8 mouse cellular contexts compared by ENCODE assay signal in genomic region chr9:56891517-56892011, GRCm38 (mm10). TPM values are rescaled to one million over a fixed set of nuclear protein-coding genes. Genes with fewer than 3 reads are reported as not detected.
DNase-seq lines count a peak whose midpoint lies in the region; ATAC-seq and TF ChIP-seq lines count a peak whose summit lies in the region.

No protein-coding gene starts in this region.

- H3K36me3 ChIP-seq in E14TG2a.4 (ENCODE audit: insufficient read depth, low read length) = no peaks in the 10 kb centered on the region
- H3K36me3 ChIP-seq in forebrain, embryonic 12.5 days (replicated peaks) = no peaks in the 10 kb centered on the region
- H3K36me3 ChIP-seq in liver, postnatal 0 days (replicated peaks; ENCODE audit: insufficient read depth, low read length) = no peaks in the 10 kb centered on the region
- no peaks in the 10 kb centered on the region for H3K36me3 ChIP-seq in neural tube, embryonic 15.5 days

- H3K27ac ChIP-seq in forebrain, embryonic 12.5 days = no peak overlapping the region
- no peak overlapping the region for H3K27ac ChIP-seq in liver, postnatal 0 days (ENCODE audit: low read depth)
- no peak overlapping the region for H3K27ac ChIP-seq in neural tube, embryonic 15.5 days (replicated peaks)

- no peak for TF ChIP-seq EP300 in liver, postnatal 0 days (IDR thresholded peaks at IDR 0.05; ENCODE audit: low read depth)

- peak overlapping the region; percentile 42 for H3K4me2 ChIP-seq in forebrain, embryonic 12.5 days
- H3K4me2 ChIP-seq in liver, postnatal 0 days (ENCODE audit: low read depth, low read length) = peak overlapping the region; percentile 42
- H3K4me2 ChIP-seq in neural tube, embryonic 15.5 days = peak overlapping the region; percentile 50

- intact Hi-C loops in heart, postnatal 25 days (cut with DNase I) = loop anchor here (2.0 to 5.0 kb wide), 5 partner anchors 59 to 331 kb away; partner anchors contain the start of genes Man2c1 and Snupn

- peak; percentile 37 for DNase-seq in c-Kit-negative CD71-positive TER-119-positive erythroid progenitor cells, embryonic 14.5 days (ENCODE audit: low read depth, low spot score)
- DNase-seq in heart, postnatal 25 days (ENCODE audit: low spot score) = peak; percentile 42
- peak; percentile 61 for DNase-seq in large intestine, adult 2 months (ENCODE audit: low read depth, low spot score)
- DNase-seq in liver, postnatal 0 days = peak; percentile 66
- DNase-seq in thymus, postnatal 25 days = peak; percentile 64

- peaks cover 67% of the 10 kb centered on the region for H3K27me3 ChIP-seq in E14TG2a.4 (ENCODE audit: insufficient read depth, low read length)
- peaks cover 23% of the 10 kb centered on the region for H3K27me3 ChIP-seq in forebrain, embryonic 12.5 days
- H3K27me3 ChIP-seq in liver, postnatal 0 days (ENCODE audit: insufficient read depth, low read length) = no peaks in the 10 kb centered on the region
- peaks cover 7% of the 10 kb centered on the region for H3K27me3 ChIP-seq in neural tube, embryonic 15.5 days (replicated peaks)

- ATAC-seq in forebrain, embryonic 12.5 days (ENCODE audit: low FRiP score) = peak; percentile 71
- ATAC-seq in liver, postnatal 0 days = peak; percentile 66
- ATAC-seq in neural tube, embryonic 15.5 days (ENCODE audit: low FRiP score) = peak; percentile 32; the same call in 1 of the 2 replicates

- peak overlapping the region; percentile 33; the same call in 1 of the 2 replicates for H3K9ac ChIP-seq in forebrain, embryonic 12.5 days
- no peak overlapping the region for H3K9ac ChIP-seq in liver, postnatal 0 days (replicated peaks)
- H3K9ac ChIP-seq in neural tube, embryonic 15.5 days (replicated peaks) = peak overlapping the region; percentile 33; the same call in 1 of the 2 replicates

- H3K4me1 ChIP-seq in E14TG2a.4 (replicated peaks; ENCODE audit: low read depth, low read length) = peaks cover 43% of the 10 kb centered on the region
- H3K4me1 ChIP-seq in forebrain, embryonic 12.5 days = peaks cover 19% of the 10 kb centered on the region
- peaks cover 4% of the 10 kb centered on the region; the same call in 1 of the 2 replicates for H3K4me1 ChIP-seq in liver, postnatal 0 days (ENCODE audit: insufficient read depth)
- peaks cover 25% of the 10 kb centered on the region for H3K4me1 ChIP-seq in neural tube, embryonic 15.5 days

- 29% methylated on average over 12 of the region's 12 CpGs for WGBS in forebrain, embryonic 12.5 days
- 38% methylated on average over 12 of the region's 12 CpGs for WGBS in large intestine, adult 2 months
- WGBS in liver, postnatal 0 days (ENCODE audit: insufficient replicate concordance) = 33% methylated on average over 12 of the region's 12 CpGs
- WGBS in neural tube, embryonic 15.5 days = 28% methylated on average over 12 of the region's 12 CpGs

- no peaks in the 10 kb centered on the region for H3K9me3 ChIP-seq in E14TG2a.4 (ENCODE audit: low read length)
- H3K9me3 ChIP-seq in forebrain, embryonic 12.5 days = no peaks in the 10 kb centered on the region
- H3K9me3 ChIP-seq in liver, postnatal 0 days (ENCODE audit: low read length) = no peaks in the 10 kb centered on the region
- no peaks in the 10 kb centered on the region for H3K9me3 ChIP-seq in neural tube, embryonic 15.5 days (replicated peaks)

- peak overlapping the region; percentile 66 for H3K4me3 ChIP-seq in E14TG2a.4 (replicated peaks; ENCODE audit: low read length)
- H3K4me3 ChIP-seq in forebrain, embryonic 12.5 days (replicated peaks) = 0 out of 2 replicates have a peak overlapping the region, but pooled peaks have one; percentile 4
- no peak overlapping the region for H3K4me3 ChIP-seq in liver, postnatal 0 days (ENCODE audit: low read depth, low read length)
- H3K4me3 ChIP-seq in neural tube, embryonic 15.5 days (replicated peaks) = no peak overlapping the region

- peak; percentile 66 for TF ChIP-seq CTCF in E14TG2a.4 (conservative IDR thresholded peaks at IDR 0.05; ENCODE audit: low read length)
- peak; percentile 89 for TF ChIP-seq CTCF in liver, postnatal 0 days (IDR thresholded peaks at IDR 0.05; ENCODE audit: low read depth)

RNA-seq across cellular contexts. Expression of gene Cspg4, which starts 26.7 kb away (rescaled TPM):
- 3.0 and 3.8 TPM in 2 replicates for polyA plus RNA-seq in forebrain, embryonic 12.5 days (2016; fragmentation: Nextera tagmentation; extraction: Ambion mirVana)
- total RNA-seq in heart, postnatal 25 days (2021) = 10 to 100 TPM; 15.2 to 20.4 TPM
- 7.7 and 9.0 TPM in 2 replicates for polyA plus RNA-seq in large intestine, adult 2 months (2012; rRNA removed)
- 0.13 and 0.20 TPM in 2 replicates for polyA plus RNA-seq in liver, postnatal 0 days (2015; fragmentation: Nextera tagmentation; extraction: Ambion mirVana)
- 10.5 and 13.1 TPM in 2 replicates for polyA plus RNA-seq in neural tube, embryonic 15.5 days (2015; fragmentation: Nextera tagmentation; extraction: Ambion mirVana)

RNA-seq across cellular contexts. Expression of gene Odf3l1, which starts 27.1 kb away (rescaled TPM):
- not detected in 2 replicates for polyA plus RNA-seq in forebrain, embryonic 12.5 days (2016; fragmentation: Nextera tagmentation; extraction: Ambion mirVana)
- not detected for total RNA-seq in heart, postnatal 25 days (2021)
- polyA plus RNA-seq in large intestine, adult 2 months (2012; rRNA removed) = 2.2 and 3.0 TPM in 2 replicates
- not detected in 2 replicates for polyA plus RNA-seq in liver, postnatal 0 days (2015; fragmentation: Nextera tagmentation; extraction: Ambion mirVana)
- polyA plus RNA-seq in neural tube, embryonic 15.5 days (2015; fragmentation: Nextera tagmentation; extraction: Ambion mirVana) = 0.28 and 0.40 TPM in 2 replicates

RNA-seq across cellular contexts. Expression of gene Snx33, which starts 36.6 kb away (rescaled TPM):
- 6.0 and 6.2 TPM in 2 replicates for polyA plus RNA-seq in forebrain, embryonic 12.5 days (2016; fragmentation: Nextera tagmentation; extraction: Ambion mirVana)
- 10 to 100 TPM in 1 of 2 experiments, 1 to 10 TPM in 1; 8.9 to 12.5 TPM for total RNA-seq in heart, postnatal 25 days (2021)
- polyA plus RNA-seq in large intestine, adult 2 months (2012; rRNA removed) = 4.7 TPM in 2 replicates
- 1.6 and 1.8 TPM in 2 replicates for polyA plus RNA-seq in liver, postnatal 0 days (2015; fragmentation: Nextera tagmentation; extraction: Ambion mirVana)
- polyA plus RNA-seq in neural tube, embryonic 15.5 days (2015; fragmentation: Nextera tagmentation; extraction: Ambion mirVana) = 2.2 and 3.2 TPM in 2 replicates

RNA-seq across cellular contexts. Expression of gene Imp3, which starts 45.7 kb away (rescaled TPM):
- 69.6 and 71.4 TPM in 2 replicates for polyA plus RNA-seq in forebrain, embryonic 12.5 days (2016; fragmentation: Nextera tagmentation; extraction: Ambion mirVana)
- total RNA-seq in heart, postnatal 25 days (2021) = 10 to 100 TPM; 53.2 to 54.8 TPM
- polyA plus RNA-seq in large intestine, adult 2 months (2012; rRNA removed) = 117 and 124 TPM in 2 replicates
- 57.6 and 57.8 TPM in 2 replicates for polyA plus RNA-seq in liver, postnatal 0 days (2015; fragmentation: Nextera tagmentation; extraction: Ambion mirVana)
- polyA plus RNA-seq in neural tube, embryonic 15.5 days (2015; fragmentation: Nextera tagmentation; extraction: Ambion mirVana) = 73.7 and 77.5 TPM in 2 replicates

RNA-seq across cellular contexts. Expression of gene Snupn, which starts 59.1 kb away (rescaled TPM):
- 25.7 and 27.6 TPM in 2 replicates for polyA plus RNA-seq in forebrain, embryonic 12.5 days (2016; fragmentation: Nextera tagmentation; extraction: Ambion mirVana)
- 10 to 100 TPM in 1 of 2 experiments, 1 to 10 TPM in 1; 9.9 to 10.1 TPM for total RNA-seq in heart, postnatal 25 days (2021)
- polyA plus RNA-seq in large intestine, adult 2 months (2012; rRNA removed) = 3.2 and 3.9 TPM in 2 replicates
- 7.7 and 8.2 TPM in 2 replicates for polyA plus RNA-seq in liver, postnatal 0 days (2015; fragmentation: Nextera tagmentation; extraction: Ambion mirVana)
- 28.3 and 29.6 TPM in 2 replicates for polyA plus RNA-seq in neural tube, embryonic 15.5 days (2015; fragmentation: Nextera tagmentation; extraction: Ambion mirVana)

Comparison
In these comparisons a context has a peak if more than half of its experiments do, and no peak if none do; other contexts are left out.
1. H3K4me3 ChIP-seq: peak in E14TG2a.4 (single experiment) and forebrain, embryonic 12.5 days (single experiment); none in liver, postnatal 0 days (single experiment) and neural tube, embryonic 15.5 days (single experiment).
2. Peak in every context shown above with its lines, with median percentiles within 50 percentile points of each other: DNase-seq, ATAC-seq and H3K4me2 ChIP-seq.